Mouse (Mus musculus): ENCODE measurements around the gene Ogfrl1. TPM values are rescaled to one million over a fixed set of nuclear protein-coding genes. Genes with fewer than 3 reads are reported as not detected.

The Ogfrl1 gene
- polyA plus RNA-seq, 1 experiment, result 10.1 TPM

DNA sequence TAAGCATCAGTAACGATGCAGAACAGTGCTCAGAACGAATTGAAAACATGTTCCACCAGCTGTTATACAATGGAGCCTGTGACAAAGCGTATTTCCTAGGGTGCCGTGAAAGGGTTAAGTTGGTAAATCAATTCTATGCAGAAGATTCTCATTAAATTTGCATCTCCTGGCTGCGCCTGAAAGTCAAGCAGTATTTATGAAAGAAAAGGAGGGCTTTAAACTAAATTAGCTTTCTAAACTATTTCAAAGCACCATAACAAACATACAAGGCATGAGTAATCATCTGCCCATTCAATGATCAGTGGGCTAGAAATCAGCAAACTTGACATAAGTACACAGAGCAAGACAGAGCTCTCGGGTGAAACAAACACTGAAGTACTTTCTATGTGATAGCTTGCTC, 18.3 kb downstream of the Ogfrl1 start:
- no peak overlapping the region for H3K27ac ChIP-seq (ENCODE audit: insufficient read depth, low read length)
- no peaks in the 10 kb centered on the region for H3K4me1 ChIP-seq (ENCODE audit: control insufficient read depth, insufficient read depth, low read length)
- no peak overlapping the region for H3K9ac ChIP-seq (ENCODE audit: low read depth, poor library complexity, severe bottlenecking)
- no peaks in the 10 kb centered on the region for H3K27me3 ChIP-seq (ENCODE audit: control insufficient read depth, insufficient read depth, low read length, poor library complexity, severe bottlenecking)
- H3K9me3 ChIP-seq (replicated peaks; ENCODE audit: control insufficient read depth, insufficient read depth, low read length, poor library complexity, severe bottlenecking), result no peaks in the 10 kb centered on the region
- H3K36me3 ChIP-seq (ENCODE audit: control insufficient read depth, insufficient read depth, low read length, poor library complexity, severe bottlenecking), result no peaks in the 10 kb centered on the region; the same call in 1 of the 2 replicates
- no peak overlapping the region for H3K4me3 ChIP-seq (ENCODE audit: low read depth, low read length)
- TF ChIP-seq EP300 (IDR thresholded peaks at IDR 0.05; ENCODE audit: insufficient read depth, low read depth, low read length) (no peak), POLR2A (IDR thresholded peaks at IDR 0.05; ENCODE audit: insufficient read depth, low read length) (no peak), CTCF (IDR thresholded peaks at IDR 0.05; ENCODE audit: low read depth, low read length) (no peak)

DNA sequence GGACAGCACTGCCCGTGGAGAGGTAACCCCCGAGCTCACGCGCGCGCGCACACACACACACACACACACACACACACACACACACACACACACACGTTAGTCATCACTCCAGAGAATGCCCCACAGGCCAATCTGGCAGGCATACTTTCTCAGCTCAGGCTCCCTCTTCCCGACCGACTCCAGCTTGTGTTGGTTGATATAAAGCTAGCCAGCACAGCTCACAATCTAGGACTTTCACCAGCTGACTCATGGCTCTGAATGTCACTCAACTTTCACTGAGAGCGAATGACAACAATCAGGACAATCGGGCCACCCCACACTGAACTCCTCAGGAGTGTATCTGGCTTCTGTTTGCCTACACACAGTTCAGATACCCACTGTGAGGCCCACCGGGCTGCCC, 20.0 kb downstream of the Ogfrl1 start:
- Histone ChIP-seq H3K4me1 (ENCODE audit: control insufficient read depth, insufficient read depth, low read length) (no peaks in the 10 kb centered on the region), H3K27ac (ENCODE audit: insufficient read depth, low read length) (no peak overlapping the region), H3K9me3 (replicated peaks; ENCODE audit: control insufficient read depth, insufficient read depth, low read length, poor library complexity, severe bottlenecking) (no peaks in the 10 kb centered on the region)

DNA sequence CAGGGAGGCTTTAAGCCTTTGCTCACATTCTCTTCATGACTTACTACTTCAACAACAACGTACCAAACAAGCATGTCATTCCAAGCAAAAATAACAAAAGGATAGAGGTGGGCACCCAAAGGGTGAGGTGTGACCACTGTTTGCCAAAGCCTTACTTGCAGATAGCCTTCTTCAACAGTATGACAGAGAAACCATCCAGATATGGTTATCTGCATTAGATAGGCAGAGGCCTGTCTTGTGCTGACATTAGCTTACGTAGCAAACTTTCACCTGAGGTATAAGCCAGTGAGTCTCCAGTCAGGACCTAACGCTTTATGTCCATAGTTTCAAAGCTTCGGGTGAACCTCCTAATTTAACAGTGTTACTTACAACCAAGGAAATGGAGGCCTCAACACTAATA, 23.4 kb downstream of the Ogfrl1 start:
- Histone ChIP-seq H3K4me1 (ENCODE audit: control insufficient read depth, insufficient read depth, low read length) (no peaks in the 10 kb centered on the region), H3K36me3 (ENCODE audit: control insufficient read depth, insufficient read depth, low read length, poor library complexity, severe bottlenecking) (peaks cover 4% of the 10 kb centered on the region), H3K9me3 (replicated peaks; ENCODE audit: control insufficient read depth, insufficient read depth, low read length, poor library complexity, severe bottlenecking) (no peaks in the 10 kb centered on the region), H3K4me3 (ENCODE audit: low read depth, low read length) (no peak overlapping the region), H3K27ac (ENCODE audit: insufficient read depth, low read length) (no peak overlapping the region), H3K9ac (ENCODE audit: low read depth, poor library complexity, severe bottlenecking) (no peak overlapping the region), H3K27me3 (ENCODE audit: control insufficient read depth, insufficient read depth, low read length, poor library complexity, severe bottlenecking) (no peaks in the 10 kb centered on the region)
- TF ChIP-seq POLR2A (IDR thresholded peaks at IDR 0.05; ENCODE audit: insufficient read depth, low read length), result no peak
- TF ChIP-seq EP300 (IDR thresholded peaks at IDR 0.05; ENCODE audit: insufficient read depth, low read depth, low read length), result no peak
- TF ChIP-seq CTCF (IDR thresholded peaks at IDR 0.05; ENCODE audit: low read depth, low read length), result no peak

More for the DNA sequence above, 20.0 kb downstream of the Ogfrl1 start:
- Histone ChIP-seq H3K27me3 (ENCODE audit: control insufficient read depth, insufficient read depth, low read length, poor library complexity, severe bottlenecking) (no peaks in the 10 kb centered on the region), H3K4me3 (ENCODE audit: low read depth, low read length) (no peak overlapping the region), H3K9ac (ENCODE audit: low read depth, poor library complexity, severe bottlenecking) (no peak overlapping the region), H3K36me3 (ENCODE audit: control insufficient read depth, insufficient read depth, low read length, poor library complexity, severe bottlenecking) (no peaks in the 10 kb centered on the region; the same call in 1 of the 2 replicates)
- TF ChIP-seq CTCF (IDR thresholded peaks at IDR 0.05; ENCODE audit: low read depth, low read length), result no peak
- no peak for TF ChIP-seq POLR2A (IDR thresholded peaks at IDR 0.05; ENCODE audit: insufficient read depth, low read length)
- no peak for TF ChIP-seq EP300 (IDR thresholded peaks at IDR 0.05; ENCODE audit: insufficient read depth, low read depth, low read length)

DNA sequence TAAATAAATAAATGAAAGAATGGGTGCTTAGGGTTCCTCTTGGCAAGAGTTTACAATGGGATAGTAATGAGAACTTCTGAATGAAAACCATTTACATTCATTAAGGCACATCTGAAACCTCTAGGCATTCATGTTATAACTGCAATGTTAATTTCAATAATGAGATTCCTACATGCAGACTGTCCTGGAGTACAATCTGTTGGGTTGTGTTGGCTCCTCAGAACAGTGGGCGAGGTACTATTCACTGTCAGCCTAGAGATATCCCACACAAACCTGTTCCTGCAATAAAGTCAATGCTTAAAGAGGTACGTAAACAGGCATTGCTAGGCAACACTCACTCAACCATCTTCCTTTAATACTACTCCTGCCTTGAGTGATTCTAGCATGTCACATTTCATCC, 32.0 kb downstream of the Ogfrl1 start:
- no peak for TF ChIP-seq POLR2A (IDR thresholded peaks at IDR 0.05; ENCODE audit: insufficient read depth, low read length)
- TF ChIP-seq EP300 (IDR thresholded peaks at IDR 0.05; ENCODE audit: insufficient read depth, low read depth, low read length), result no peak
- TF ChIP-seq CTCF (IDR thresholded peaks at IDR 0.05; ENCODE audit: low read depth, low read length), result no peak
- H3K9me3 ChIP-seq (replicated peaks; ENCODE audit: control insufficient read depth, insufficient read depth, low read length, poor library complexity, severe bottlenecking), result no peaks in the 10 kb centered on the region
- peaks cover 4% of the 10 kb centered on the region for H3K36me3 ChIP-seq (ENCODE audit: control insufficient read depth, insufficient read depth, low read length, poor library complexity, severe bottlenecking)
- H3K27me3 ChIP-seq (ENCODE audit: control insufficient read depth, insufficient read depth, low read length, poor library complexity, severe bottlenecking), result no peaks in the 10 kb centered on the region
- H3K4me3 ChIP-seq (ENCODE audit: low read depth, low read length), result no peak overlapping the region
- H3K9ac ChIP-seq (ENCODE audit: low read depth, poor library complexity, severe bottlenecking), result no peak overlapping the region
- H3K4me1 ChIP-seq (ENCODE audit: control insufficient read depth, insufficient read depth, low read length), result no peaks in the 10 kb centered on the region
- no peak overlapping the region for H3K27ac ChIP-seq (ENCODE audit: insufficient read depth, low read length)

DNA sequence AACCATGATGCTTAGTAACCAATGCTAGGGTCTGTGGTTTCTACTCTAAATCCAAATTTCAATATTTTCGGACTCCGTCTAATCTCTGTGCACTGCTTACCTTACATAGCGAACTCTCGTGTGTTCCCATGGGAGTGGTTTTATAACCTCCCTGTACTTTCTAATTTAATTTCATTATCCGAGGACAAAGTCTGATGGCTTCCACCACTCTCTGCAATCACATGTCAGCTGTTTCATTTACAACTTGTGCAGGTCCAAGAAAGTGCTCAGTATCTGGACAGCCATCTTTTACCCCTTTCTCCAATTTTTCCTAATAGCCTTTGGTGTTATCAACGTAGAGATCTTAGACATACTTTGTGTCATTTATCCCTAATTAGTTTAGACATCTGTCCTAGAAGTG, 44.7 kb downstream of the Ogfrl1 start:
- H3K4me1 ChIP-seq (ENCODE audit: control insufficient read depth, insufficient read depth, low read length), result no peaks in the 10 kb centered on the region
- no peaks in the 10 kb centered on the region for H3K36me3 ChIP-seq (ENCODE audit: control insufficient read depth, insufficient read depth, low read length, poor library complexity, severe bottlenecking)
- no peak for TF ChIP-seq POLR2A (IDR thresholded peaks at IDR 0.05; ENCODE audit: insufficient read depth, low read length)
- TF ChIP-seq CTCF (IDR thresholded peaks at IDR 0.05; ENCODE audit: low read depth, low read length), result no peak
- no peak for TF ChIP-seq EP300 (IDR thresholded peaks at IDR 0.05; ENCODE audit: insufficient read depth, low read depth, low read length)
- H3K9ac ChIP-seq (ENCODE audit: low read depth, poor library complexity, severe bottlenecking), result no peak overlapping the region
- no peak overlapping the region for H3K27ac ChIP-seq (ENCODE audit: insufficient read depth, low read length)
- H3K27me3 ChIP-seq (ENCODE audit: control insufficient read depth, insufficient read depth, low read length, poor library complexity, severe bottlenecking), result no peaks in the 10 kb centered on the region
- H3K9me3 ChIP-seq (replicated peaks; ENCODE audit: control insufficient read depth, insufficient read depth, low read length, poor library complexity, severe bottlenecking), result no peaks in the 10 kb centered on the region
- H3K4me3 ChIP-seq (ENCODE audit: low read depth, low read length), result no peak overlapping the region

DNA sequence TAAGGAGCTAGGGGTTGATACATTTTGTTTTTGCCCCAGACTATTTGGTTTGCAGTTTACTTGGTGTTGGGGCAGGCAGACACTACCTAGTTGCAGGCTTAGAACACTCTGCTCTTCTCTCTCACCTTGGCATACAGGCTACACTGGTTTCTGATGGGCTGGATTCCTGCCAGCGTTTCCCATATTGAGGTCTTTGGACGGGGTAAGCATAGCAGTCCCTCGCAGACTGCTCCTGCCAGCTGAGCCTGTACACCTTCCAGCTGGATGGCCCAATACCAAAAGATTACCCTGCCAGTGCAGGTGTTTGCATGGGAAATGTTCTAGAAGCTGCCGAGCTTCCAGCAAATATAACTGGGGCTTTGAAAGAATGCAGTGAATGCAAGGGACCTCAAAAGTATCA, 45.8 kb downstream of the Ogfrl1 start:
- Histone ChIP-seq H3K27me3 (ENCODE audit: control insufficient read depth, insufficient read depth, low read length, poor library complexity, severe bottlenecking) (no peaks in the 10 kb centered on the region), H3K4me1 (ENCODE audit: control insufficient read depth, insufficient read depth, low read length) (no peaks in the 10 kb centered on the region), H3K9me3 (replicated peaks; ENCODE audit: control insufficient read depth, insufficient read depth, low read length, poor library complexity, severe bottlenecking) (no peaks in the 10 kb centered on the region), H3K27ac (ENCODE audit: insufficient read depth, low read length) (no peak overlapping the region), H3K4me3 (ENCODE audit: low read depth, low read length) (no peak overlapping the region), H3K9ac (ENCODE audit: low read depth, poor library complexity, severe bottlenecking) (no peak overlapping the region), H3K36me3 (ENCODE audit: control insufficient read depth, insufficient read depth, low read length, poor library complexity, severe bottlenecking) (no peaks in the 10 kb centered on the region)
- TF ChIP-seq POLR2A (IDR thresholded peaks at IDR 0.05; ENCODE audit: insufficient read depth, low read length), result no peak
- TF ChIP-seq CTCF (IDR thresholded peaks at IDR 0.05; ENCODE audit: low read depth, low read length), result no peak
- TF ChIP-seq EP300 (IDR thresholded peaks at IDR 0.05; ENCODE audit: insufficient read depth, low read depth, low read length), result no peak
